Comparison of ENCODE assay signal across 10 mouse cellular contexts in the genomic region with DNA sequence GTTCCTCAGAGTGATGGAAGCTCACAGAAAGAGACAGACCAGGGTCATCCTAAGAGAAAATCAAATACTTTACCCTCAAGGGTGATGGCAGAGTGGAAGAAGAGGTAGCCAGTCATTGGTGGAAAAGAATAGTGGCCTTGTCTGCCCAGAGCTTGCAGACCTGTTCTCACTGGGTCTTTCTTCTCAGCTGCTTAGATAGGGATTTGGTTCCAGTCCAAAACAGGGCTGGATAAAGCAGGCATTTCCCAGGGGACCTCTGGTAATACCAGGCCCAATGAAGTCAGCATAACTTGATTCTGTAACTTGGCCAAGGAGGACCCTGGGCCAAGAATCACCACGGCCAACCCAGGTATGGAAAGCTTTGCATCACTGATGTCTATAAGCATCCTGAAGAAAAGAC.
DNase-seq lines count a peak whose midpoint lies in the region; ATAC-seq and TF ChIP-seq lines count a peak whose summit lies in the region.
"Had no signal": no experiment of that assay in that cellular context is flagged by ENCODE, and none has a peak within 500 bp of the region (broad histone marks: within the 10 kb centered on the region; RNA-seq: fewer than 3 reads in every experiment).

No protein-coding gene starts in this region.

- H3K4me2 ChIP-seq in forebrain, embryonic 14.5 days (ENCODE audit: low read length) = no peak overlapping the region
- no peak overlapping the region for H3K4me2 ChIP-seq in forebrain, embryonic 13.5 days
- no peak overlapping the region for H3K4me2 ChIP-seq in intestine, embryonic 14.5 days (ENCODE audit: low read length)
- H3K4me2 ChIP-seq in intestine, embryonic 16.5 days (ENCODE audit: low read depth, low read length) = no peak overlapping the region
- no peak overlapping the region for H3K4me2 ChIP-seq in midbrain, postnatal 0 days (ENCODE audit: low read depth, low read length, poor library complexity, severe bottlenecking)
- H3K4me2 ChIP-seq in midbrain, embryonic 11.5 days = no peak overlapping the region
- H3K4me2 ChIP-seq: embryonic facial prominence, embryonic 15.5 days had no signal

- no peak overlapping the region for H3K9ac ChIP-seq in forebrain, embryonic 14.5 days (ENCODE audit: low read length)
- no peak overlapping the region for H3K9ac ChIP-seq in forebrain, embryonic 13.5 days
- H3K9ac ChIP-seq in intestine, embryonic 14.5 days (ENCODE audit: low read length) = no peak overlapping the region
- H3K9ac ChIP-seq in intestine, embryonic 16.5 days (ENCODE audit: low read depth, low read length) = no peak overlapping the region
- no peak overlapping the region for H3K9ac ChIP-seq in midbrain, postnatal 0 days (replicated peaks; ENCODE audit: low read length, poor library complexity, severe bottlenecking)
- H3K9ac ChIP-seq in midbrain, embryonic 11.5 days (ENCODE audit: low read length) = no peak overlapping the region
- H3K9ac ChIP-seq: embryonic facial prominence, embryonic 15.5 days had no signal

- TF ChIP-seq CTCF in midbrain, postnatal 0 days (IDR thresholded peaks at IDR 0.05) = no peak

- H3K9me3 ChIP-seq in forebrain, embryonic 14.5 days (replicated peaks; ENCODE audit: control insufficient read depth, low read length) = no peaks in the 10 kb centered on the region
- no peaks in the 10 kb centered on the region for H3K9me3 ChIP-seq in forebrain, embryonic 13.5 days (replicated peaks)
- no peaks in the 10 kb centered on the region for H3K9me3 ChIP-seq in intestine, embryonic 14.5 days (ENCODE audit: control insufficient read depth, low read length)
- no peaks in the 10 kb centered on the region for H3K9me3 ChIP-seq in intestine, embryonic 16.5 days (ENCODE audit: control insufficient read depth, low read length)
- H3K9me3 ChIP-seq in midbrain, postnatal 0 days (ENCODE audit: low read length) = no peaks in the 10 kb centered on the region
- no peaks in the 10 kb centered on the region for H3K9me3 ChIP-seq in midbrain, embryonic 11.5 days (ENCODE audit: control insufficient read depth, low read length)
- H3K9me3 ChIP-seq: embryonic facial prominence, embryonic 15.5 days had no signal

- H3K4me3 ChIP-seq in forebrain, embryonic 14.5 days (ENCODE audit: low read depth, low read length) = no peak overlapping the region
- no peak overlapping the region for H3K4me3 ChIP-seq in forebrain, embryonic 13.5 days
- no peak overlapping the region for H3K4me3 ChIP-seq in intestine, embryonic 14.5 days (ENCODE audit: low read depth, low read length)
- no peak overlapping the region for H3K4me3 ChIP-seq in intestine, embryonic 16.5 days (ENCODE audit: low read length)
- no peak overlapping the region for H3K4me3 ChIP-seq in midbrain, postnatal 0 days (ENCODE audit: low read depth, low read length)
- no peak overlapping the region for H3K4me3 ChIP-seq in midbrain, embryonic 11.5 days (ENCODE audit: low read depth, low read length)
- H3K4me3 ChIP-seq: embryonic facial prominence, embryonic 15.5 days had no signal

- ATAC-seq in forebrain, embryonic 14.5 days = 0 out of 2 replicates have a peak, but pooled peaks have one; percentile 23
- ATAC-seq in forebrain, embryonic 13.5 days = no peak
- ATAC-seq in intestine, embryonic 14.5 days (replicated peaks; ENCODE audit: low FRiP score, low TSS enrichment, low read depth) = no peak
- no peak for ATAC-seq in intestine, embryonic 16.5 days
- ATAC-seq in midbrain, postnatal 0 days (ENCODE audit: low FRiP score) = no peak
- no peak for ATAC-seq in midbrain, embryonic 11.5 days (ENCODE audit: low FRiP score)
- ATAC-seq: inflammation-experienced regulatory T-cells, adult 6 months had no signal

- no peaks in the 10 kb centered on the region for H3K27me3 ChIP-seq in forebrain, embryonic 14.5 days (replicated peaks; ENCODE audit: control insufficient read depth, insufficient read depth, low read length)
- H3K27me3 ChIP-seq in forebrain, embryonic 13.5 days = no peaks in the 10 kb centered on the region
- no peaks in the 10 kb centered on the region for H3K27me3 ChIP-seq in intestine, embryonic 14.5 days (replicated peaks; ENCODE audit: control insufficient read depth, insufficient read depth, low read length)
- H3K27me3 ChIP-seq in intestine, embryonic 16.5 days (replicated peaks; ENCODE audit: control insufficient read depth, insufficient read depth, low read length) = no peaks in the 10 kb centered on the region
- no peaks in the 10 kb centered on the region for H3K27me3 ChIP-seq in midbrain, postnatal 0 days (ENCODE audit: insufficient read depth, low read length)
- no peaks in the 10 kb centered on the region for H3K27me3 ChIP-seq in midbrain, embryonic 11.5 days (ENCODE audit: control insufficient read depth, insufficient read depth, low read length)
- H3K27me3 ChIP-seq: embryonic facial prominence, embryonic 15.5 days had no signal

- 69% methylated on average over 1 of the region's 1 CpGs for WGBS in forebrain, embryonic 14.5 days
- 75% methylated on average over 1 of the region's 1 CpGs for WGBS in forebrain, embryonic 13.5 days
- WGBS in intestine, embryonic 14.5 days = 70% methylated on average over 1 of the region's 1 CpGs
- WGBS in intestine, embryonic 16.5 days = 71% methylated on average over 1 of the region's 1 CpGs
- WGBS in midbrain, postnatal 0 days = 50% methylated on average over 1 of the region's 1 CpGs
- WGBS in midbrain, embryonic 11.5 days = 76% methylated on average over 1 of the region's 1 CpGs

- no peaks in the 10 kb centered on the region for H3K36me3 ChIP-seq in forebrain, embryonic 14.5 days (ENCODE audit: control insufficient read depth, insufficient read depth, low read length)
- no peaks in the 10 kb centered on the region for H3K36me3 ChIP-seq in forebrain, embryonic 13.5 days (ENCODE audit: poor library complexity, severe bottlenecking)
- H3K36me3 ChIP-seq in intestine, embryonic 14.5 days (ENCODE audit: control insufficient read depth, insufficient read depth, low read length) = no peaks in the 10 kb centered on the region
- H3K36me3 ChIP-seq in intestine, embryonic 16.5 days (ENCODE audit: control insufficient read depth, insufficient read depth, low read length) = no peaks in the 10 kb centered on the region
- no peaks in the 10 kb centered on the region for H3K36me3 ChIP-seq in midbrain, postnatal 0 days (ENCODE audit: insufficient read depth, low read length)
- H3K36me3 ChIP-seq in midbrain, embryonic 11.5 days (ENCODE audit: control insufficient read depth, insufficient read depth, low read length) = no peaks in the 10 kb centered on the region
- H3K36me3 ChIP-seq: embryonic facial prominence, embryonic 15.5 days had no signal

- no peaks in the 10 kb centered on the region for H3K4me1 ChIP-seq in forebrain, embryonic 14.5 days (ENCODE audit: control insufficient read depth, insufficient read depth, low read length)
- H3K4me1 ChIP-seq in forebrain, embryonic 13.5 days = no peaks in the 10 kb centered on the region
- peaks cover 7% of the 10 kb centered on the region for H3K4me1 ChIP-seq in intestine, embryonic 14.5 days (replicated peaks; ENCODE audit: control insufficient read depth, insufficient read depth, low read length)
- no peaks in the 10 kb centered on the region; the same call in 1 of the 2 replicates for H3K4me1 ChIP-seq in intestine, embryonic 16.5 days (ENCODE audit: control insufficient read depth, insufficient read depth, low read length)
- no peaks in the 10 kb centered on the region for H3K4me1 ChIP-seq in midbrain, postnatal 0 days (ENCODE audit: insufficient read depth, low read length)
- H3K4me1 ChIP-seq in midbrain, embryonic 11.5 days (ENCODE audit: control insufficient read depth, insufficient read depth, low read length) = no peaks in the 10 kb centered on the region
- H3K4me1 ChIP-seq: embryonic facial prominence, embryonic 15.5 days had no signal

- H3K27ac ChIP-seq in forebrain, embryonic 14.5 days (ENCODE audit: low read depth, low read length) = no peak overlapping the region
- H3K27ac ChIP-seq in forebrain, embryonic 13.5 days = no peak overlapping the region; the same call in 1 of the 2 replicates
- H3K27ac ChIP-seq in intestine, embryonic 14.5 days (ENCODE audit: low read depth) = peak overlapping the region; percentile 7; the same call in 1 of the 2 replicates
- H3K27ac ChIP-seq in intestine, embryonic 16.5 days (ENCODE audit: low read length) = no peak overlapping the region
- no peak overlapping the region for H3K27ac ChIP-seq in midbrain, postnatal 0 days (ENCODE audit: low read depth, low read length)
- H3K27ac ChIP-seq in midbrain, embryonic 11.5 days (ENCODE audit: low read depth, low read length) = no peak overlapping the region
- H3K27ac ChIP-seq: embryonic facial prominence, embryonic 15.5 days had no signal

- peak; percentile 24 for DNase-seq in forebrain, embryonic 14.5 days (ENCODE audit: low spot score)
- DNase-seq in intestine, embryonic 14.5 days (ENCODE audit: low spot score) = no peak
- DNase-seq in midbrain, postnatal 0 days (ENCODE audit: low spot score) = peak; percentile 74
- no peak for DNase-seq in midbrain, embryonic 11.5 days (ENCODE audit: low spot score, missing footprints)
- no peak for DNase-seq in T-cell, adult 2 months (ENCODE audit: low spot score)
- DNase-seq in adrenal gland, postnatal 14 days = no peak

Comparison
In these comparisons a context has a peak if more than half of its experiments do, and no peak if none do; other contexts are left out.
1. DNase-seq: peak in forebrain, embryonic 14.5 days (single experiment) and midbrain, postnatal 0 days (single experiment); none in intestine, embryonic 14.5 days (single experiment), midbrain, embryonic 11.5 days (single experiment), T-cell, adult 2 months (single experiment) and adrenal gland, postnatal 14 days (single experiment).